Mouse (Mus musculus): ENCODE measurements around the gene Slc35e4. TPM values are rescaled to one million over a fixed set of nuclear protein-coding genes. Genes with fewer than 3 reads are reported as not detected.

Slc35e4 gene
- polyA plus RNA-seq, 1 experiment from 2014 or later, result 10.8 TPM

Other genes starting within 250 kb of the Slc35e4 start
- gene Osbp2, start 50.8 kb downstream of the Slc35e4 start, polyA plus RNA-seq (2014; fragmentation: Nextera tagmentation; extraction: Ambion mirVana), result 21.2 and 30.0 TPM in 2 replicates
- 0.35 TPM in 1 of 2 replicates, not detected in the other for gene 4921536K21Rik, start 19.6 kb downstream of the Slc35e4 start, polyA plus RNA-seq (2014; fragmentation: Nextera tagmentation; extraction: Ambion mirVana)
- gene Dusp18, start 19.4 kb downstream of the Slc35e4 start, polyA plus RNA-seq (2014; fragmentation: Nextera tagmentation; extraction: Ambion mirVana), result 33.7 and 38.1 TPM in 2 replicates
- 11.7 and 21.2 TPM in 2 replicates for gene Tcn2, start 17.5 kb upstream of the Slc35e4 start, polyA plus RNA-seq (2014; fragmentation: Nextera tagmentation; extraction: Ambion mirVana)
- 39.2 and 54.4 TPM in 2 replicates for gene Pes1, start 49.3 kb upstream of the Slc35e4 start, polyA plus RNA-seq (2014; fragmentation: Nextera tagmentation; extraction: Ambion mirVana)
- 0.24 TPM in 1 of 2 replicates, not detected in the other for gene 4930556J24Rik, start 62.1 kb upstream of the Slc35e4 start, polyA plus RNA-seq (2014; fragmentation: Nextera tagmentation; extraction: Ambion mirVana)
- 3.6 and 4.2 TPM in 2 replicates for gene Gal3st1, start 69.0 kb upstream of the Slc35e4 start, polyA plus RNA-seq (2014; fragmentation: Nextera tagmentation; extraction: Ambion mirVana)
- gene Sec14l4, start 116.8 kb upstream of the Slc35e4 start, polyA plus RNA-seq (2014; fragmentation: Nextera tagmentation; extraction: Ambion mirVana), result not detected in 2 replicates
- gene Sec14l3, start 150.2 kb upstream of the Slc35e4 start, polyA plus RNA-seq (2014; fragmentation: Nextera tagmentation; extraction: Ambion mirVana), result 0.38 and 0.77 TPM in 2 replicates
- 7.6 and 9.1 TPM in 2 replicates for gene Mtfp1, start 180.8 kb upstream of the Slc35e4 start, polyA plus RNA-seq (2014; fragmentation: Nextera tagmentation; extraction: Ambion mirVana)
- 2.0 and 3.3 TPM in 2 replicates for gene Sec14l2, start 208.8 kb upstream of the Slc35e4 start, polyA plus RNA-seq (2014; fragmentation: Nextera tagmentation; extraction: Ambion mirVana)
- gene Rnf215, start 220.5 kb upstream of the Slc35e4 start, polyA plus RNA-seq (2014; fragmentation: Nextera tagmentation; extraction: Ambion mirVana), result 52.7 and 52.9 TPM in 2 replicates
- 4.8 and 7.1 TPM in 2 replicates for gene Ccdc157, start 245.6 kb upstream of the Slc35e4 start, polyA plus RNA-seq (2014; fragmentation: Nextera tagmentation; extraction: Ambion mirVana)
- gene Sf3a1, start 245.7 kb upstream of the Slc35e4 start, polyA plus RNA-seq (2014; fragmentation: Nextera tagmentation; extraction: Ambion mirVana), result 47.6 and 64.3 TPM in 2 replicates

All from midbrain, embryonic 14.5 days (tissue).